Mouse (Mus musculus): ENCODE data around the gene Iglon5.

Iglon5 gene

GRCm38 (mm10) chr7:43489631-43490125 lies at the start of gene Iglon5:
Gene Iglon5, minus strand, starts transcription at chr7:43490075.
- in situ Hi-C loops (cut with MboI, MseI), result loop anchor here (5.0 kb wide), 1 partner anchor 93 kb away; no protein-coding TSS in a partner anchor

- in situ Hi-C loops (cut with MboI, MseI), result no loop called here
These were observed 48.6 kb upstream of the Iglon5 start for GRCm38 (mm10) chr7:43538524-43538923.

- in situ Hi-C loops (cut with MboI, MseI), result no loop called here
These were observed 43.1 kb upstream of the Iglon5 start for GRCm38 (mm10) chr7:43532936-43533505.

- in situ Hi-C loops (cut with MboI, MseI), result no loop called here
These were observed 40.4 kb upstream of the Iglon5 start for GRCm38 (mm10) chr7:43530216-43530785.

- in situ Hi-C loops (cut with MboI, MseI), result no loop called here
These were observed 35.4 kb upstream of the Iglon5 start for GRCm38 (mm10) chr7:43525313-43525712.

- in situ Hi-C loops (cut with MboI, MseI), result no loop called here
These were observed 32.9 kb upstream of the Iglon5 start for GRCm38 (mm10) chr7:43522776-43523175.

- in situ Hi-C loops (cut with MboI, MseI), result no loop called here
These were observed 28.5 kb upstream of the Iglon5 start for GRCm38 (mm10) chr7:43518341-43518740.

GRCm38 (mm10) chr7:43515076-43515475 lies 25.2 kb upstream of the Iglon5 start:
- in situ Hi-C loops (cut with MboI, MseI), result no loop called here

- in situ Hi-C loops (cut with MboI, MseI), result no loop called here
These were observed 22.6 kb upstream of the Iglon5 start for GRCm38 (mm10) chr7:43512519-43512918.

- in situ Hi-C loops (cut with MboI, MseI), result no loop called here
These were observed 22.0 kb upstream of the Iglon5 start for GRCm38 (mm10) chr7:43511707-43512478.

- in situ Hi-C loops (cut with MboI, MseI), result no loop called here
These were observed 5.6 kb upstream of the Iglon5 start for GRCm38 (mm10) chr7:43495343-43496021.

- in situ Hi-C loops (cut with MboI, MseI), result no loop called here
These were observed 986 bp upstream of the Iglon5 start for GRCm38 (mm10) chr7:43490861-43491260.

- in situ Hi-C loops (cut with MboI, MseI), result no loop called here
These were observed 308 bp upstream of the Iglon5 start for GRCm38 (mm10) chr7:43490182-43490584.

GRCm38 (mm10) chr7:43488646-43489045 lies 1.2 kb downstream of the Iglon5 start:
- in situ Hi-C loops (cut with MboI, MseI), result loop anchor here (5.0 kb wide), 1 partner anchor 94 kb away; no protein-coding TSS in a partner anchor

- in situ Hi-C loops (cut with MboI, MseI), result no loop called here
These were observed 6.6 kb downstream of the Iglon5 start for GRCm38 (mm10) chr7:43483236-43483635.

- in situ Hi-C loops (cut with MboI, MseI), result no loop called here
These were observed 7.7 kb downstream of the Iglon5 start for GRCm38 (mm10) chr7:43482090-43482716.

- in situ Hi-C loops (cut with MboI, MseI), result no loop called here
These were observed 8.7 kb downstream of the Iglon5 start for GRCm38 (mm10) chr7:43481191-43481590.

- in situ Hi-C loops (cut with MboI, MseI), result no loop called here
These were observed 13.5 kb downstream of the Iglon5 start for GRCm38 (mm10) chr7:43476376-43476775.

- in situ Hi-C loops (cut with MboI, MseI), result no loop called here
These were observed 14.2 kb downstream of the Iglon5 start for GRCm38 (mm10) chr7:43475706-43476105.

GRCm38 (mm10) chr7:43470373-43470772 lies 19.5 kb downstream of the Iglon5 start:
- in situ Hi-C loops (cut with MboI, MseI), result no loop called here

- in situ Hi-C loops (cut with MboI, MseI), result no loop called here
These were observed 23.7 kb downstream of the Iglon5 start for GRCm38 (mm10) chr7:43466099-43466694.
